Mouse (Mus musculus) myocyte (in vitro differentiated cells): ENCODE results near the gene Alox5ap. TPM values are rescaled to one million over a fixed set of nuclear protein-coding genes. Genes with fewer than 3 reads are reported as not detected.

Experiments
- H3K27me3 ChIP-seq: one replicate; pipeline ENCODE4 v1.6.1; 2011; ENCODE audit not compliant: control insufficient read depth, insufficient read depth, insufficient read length
- H3K36me3 ChIP-seq: one replicate; pipeline ENCODE4 v1.6.1; 2011; ENCODE audit not compliant: control insufficient read depth, insufficient read depth
- H3K4me2 ChIP-seq: one replicate; pipeline ENCODE4 v1.6.1; 2011; ENCODE audit warnings: low read depth, control low read depth
- H3K4me3 ChIP-seq: one replicate; pipeline ENCODE4 v1.5.1; 2011; ENCODE audit warnings: mild to moderate bottlenecking, control low read depth, moderate library complexity
- H3K79me2 ChIP-seq: one replicate; pipeline ENCODE4 v1.6.1; 2011; ENCODE audit not compliant: control insufficient read depth, insufficient read depth
- H3ac ChIP-seq: one replicate; pipeline ENCODE4 v1.6.1; 2011; ENCODE audit not compliant: control insufficient read depth, insufficient read length
- CEBPB ChIP-seq: IDR thresholded peaks from 2 replicates; pipeline ENCODE4 v1.6.1; 2011; ENCODE audit warnings: mild to moderate bottlenecking, moderate library complexity; ENCODE audit not compliant: poor library complexity, insufficient read depth, severe bottlenecking
- E2F4 ChIP-seq: IDR thresholded peaks from one replicate; pipeline ENCODE4 v1.6.1; 2011; ENCODE audit warnings: mild to moderate bottlenecking, control low read depth, moderate library complexity; ENCODE audit not compliant: insufficient read depth
- MAX ChIP-seq: IDR thresholded peaks from one replicate; pipeline ENCODE4 v1.6.1; 2011; ENCODE audit warnings: low read depth, mild to moderate bottlenecking, control low read depth
- MYOD1 ChIP-seq, 3 experiments: IDR thresholded peaks; one replicate each; pipeline ENCODE4 v1.6.1; 2011; ENCODE audit warnings: control low read depth in 2 of 3, low read depth in 2 of 3, mild to moderate bottlenecking in 2 of 3, moderate library complexity in 1 of 3; ENCODE audit not compliant: insufficient read length in 2 of 3, control insufficient read depth in 1 of 3
- MYOG ChIP-seq, 3 experiments: IDR thresholded peaks; one replicate each; pipeline ENCODE4 v1.6.1; 2011; ENCODE audit warnings: control low read depth in 2 of 3, low read depth in 2 of 3, mild to moderate bottlenecking in 2 of 3; ENCODE audit not compliant: insufficient read length in 2 of 3, control insufficient read depth in 1 of 3, insufficient read depth in 1 of 3
- POLR2A ChIP-seq: IDR thresholded peaks from one replicate; pipeline ENCODE4 v1.6.1; 2011; ENCODE audit warnings: low read depth, mild to moderate bottlenecking, control low read depth, moderate library complexity; ENCODE audit not compliant: insufficient read length
- POLR2AphosphoS2 ChIP-seq: IDR thresholded peaks from one replicate; pipeline ENCODE4 v1.6.1; 2011; ENCODE audit warnings: low read depth, control low read depth; ENCODE audit not compliant: insufficient read length
- REST ChIP-seq: IDR thresholded peaks from one replicate; pipeline ENCODE4 v1.6.1; 2011; ENCODE audit warnings: mild to moderate bottlenecking, control low read depth, moderate library complexity; ENCODE audit not compliant: insufficient read depth, insufficient read length
- SRF ChIP-seq: IDR thresholded peaks from one replicate; pipeline ENCODE4 v1.6.1; 2011; ENCODE audit warnings: low read depth; ENCODE audit not compliant: control insufficient read depth, insufficient read length
- TCF12 ChIP-seq: IDR thresholded peaks from one replicate; pipeline ENCODE4 v1.6.1; 2011; ENCODE audit warnings: mild to moderate bottlenecking, control low read depth; ENCODE audit not compliant: poor library complexity, insufficient read depth, severe bottlenecking
- TCF3 ChIP-seq: IDR thresholded peaks from one replicate; pipeline ENCODE4 v1.6.1; 2011; ENCODE audit warnings: low read depth, control low read depth; ENCODE audit not compliant: insufficient read length
- USF1 ChIP-seq: IDR thresholded peaks from one replicate; pipeline ENCODE4 v1.6.1; 2011; ENCODE audit warnings: low read depth, mild to moderate bottlenecking, control low read depth, moderate library complexity
- polyA plus RNA-seq: library from polyadenylated mRNA; unstranded; fragments of >200 nt; fragmentation: generic; extraction: Trizol; gene quantifications from one replicate; pipeline ENCODE4 v1.2.1, GENCODE M21; 2012; ENCODE audit warnings: missing spikeins

The Alox5ap gene
- polyA plus RNA-seq, 1 experiment = 28.8 TPM

DNA sequence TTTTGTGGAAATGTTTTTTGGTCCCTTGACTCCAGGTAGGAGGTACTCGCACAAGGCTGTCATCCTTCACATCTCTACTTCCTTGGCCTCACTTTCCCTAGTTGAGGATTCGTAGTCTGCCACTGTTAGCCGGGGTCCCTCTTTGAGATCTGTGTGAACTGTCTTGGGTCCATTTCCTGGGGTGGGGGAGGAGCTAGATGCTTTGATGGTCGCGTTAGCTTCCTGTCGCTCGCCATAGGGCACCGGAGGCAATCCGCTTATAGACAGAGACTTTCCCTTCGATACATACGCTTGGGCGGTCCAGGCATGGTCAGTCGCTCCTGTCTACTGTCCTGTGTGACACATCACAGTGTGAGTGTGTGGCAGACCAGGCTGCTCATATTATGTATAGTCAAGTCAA lies 60.2 kb downstream of the Alox5ap start:
- Histone ChIP-seq H3K4me2 (no peak overlapping the region), H3ac (no peak overlapping the region), H3K27me3 (no peaks in the 10 kb centered on the region), H3K36me3 (no peaks in the 10 kb centered on the region), H3K4me3 (no peak overlapping the region), H3K79me2 (no peaks in the 10 kb centered on the region)
- no peak for TF ChIP-seq SRF
- no peak for TF ChIP-seq CEBPB
- TF ChIP-seq POLR2A = no peak
- TF ChIP-seq USF1 = no peak
- no peak for TF ChIP-seq MYOD1 (IDR thresholded peaks at IDR 0.05; ENCODE audit: control insufficient read depth in 1 of 3, insufficient read length in 2 of 3, low read depth in 2 of 3)

DNA sequence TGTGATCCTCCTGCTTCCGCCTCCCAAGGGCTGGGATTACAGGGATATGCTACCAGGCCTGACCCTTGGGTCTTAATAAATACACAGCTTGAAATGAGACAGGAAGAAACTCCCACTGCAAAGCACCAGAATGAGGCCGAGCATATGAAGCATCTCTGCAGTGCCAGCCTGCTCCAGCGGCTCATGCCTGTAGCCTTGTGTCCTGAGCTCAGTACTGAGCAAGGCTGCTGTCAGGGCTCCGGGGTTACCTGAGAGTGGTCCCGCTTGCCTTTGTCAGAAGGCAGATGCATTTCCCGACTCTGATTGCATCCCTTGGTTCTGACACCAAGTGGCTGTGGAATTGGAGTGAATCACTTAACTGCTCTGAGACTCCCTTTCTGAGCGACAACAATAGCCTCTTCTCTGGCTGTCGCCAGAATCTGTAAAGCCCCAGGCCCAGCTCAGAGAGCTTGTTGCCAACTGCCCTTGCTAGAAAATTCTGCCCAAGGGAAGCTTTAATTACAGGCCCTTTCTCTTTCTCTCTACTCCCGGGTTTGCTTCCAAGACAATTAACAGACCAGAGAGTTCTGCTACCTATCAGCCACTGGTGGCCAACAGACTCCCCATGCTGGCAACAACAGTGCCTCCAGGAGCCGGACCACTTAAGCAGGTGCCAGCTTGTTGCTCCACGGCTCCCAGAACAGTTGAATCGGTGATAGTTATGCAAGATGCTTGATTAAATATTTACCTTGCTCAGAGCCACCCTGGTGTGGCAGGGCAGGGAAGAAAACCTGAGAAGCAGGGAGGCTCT lies 64.7 kb downstream of the Alox5ap start:
- no peak overlapping the region for H3K4me3 ChIP-seq
- no peak for TF ChIP-seq E2F4
- TF ChIP-seq POLR2AphosphoS2 = no peak
- TF ChIP-seq POLR2A = no peak
- TF ChIP-seq TCF3 = no peak
- no peak for TF ChIP-seq TCF12
- TF ChIP-seq MYOD1 (IDR thresholded peaks at IDR 0.05; ENCODE audit: control insufficient read depth in 1 of 3, insufficient read length in 2 of 3, low read depth in 2 of 3) = no peak
- no peak for TF ChIP-seq REST
- TF ChIP-seq MYOG (IDR thresholded peaks at IDR 0.05; ENCODE audit: control insufficient read depth in 1 of 3, insufficient read depth in 1 of 3, insufficient read length in 2 of 3, low read depth in 2 of 3) = no peak
- TF ChIP-seq SRF = no peak
- H3ac ChIP-seq = no peak overlapping the region
- H3K79me2 ChIP-seq = no peaks in the 10 kb centered on the region
- no peaks in the 10 kb centered on the region for H3K36me3 ChIP-seq
- H3K4me2 ChIP-seq = no peak overlapping the region
- H3K27me3 ChIP-seq = no peaks in the 10 kb centered on the region

DNA sequence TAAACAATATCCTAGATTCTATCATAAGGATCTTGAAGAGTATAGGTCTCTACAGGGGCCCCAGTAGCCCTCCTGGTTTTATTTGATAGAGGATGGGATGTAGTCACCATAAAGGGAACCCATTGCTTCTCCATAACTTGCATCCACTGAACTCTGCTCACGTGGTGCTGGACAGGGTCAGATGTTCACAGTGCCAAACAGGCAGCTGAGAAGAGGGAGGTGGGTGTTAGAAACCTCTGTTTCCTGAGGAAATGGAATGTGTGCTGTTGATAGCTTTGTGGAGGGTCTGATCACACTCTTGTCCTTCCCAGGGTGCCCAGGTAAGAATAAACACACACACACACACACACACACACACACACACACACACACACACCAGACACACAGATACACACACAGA lies 66.0 kb downstream of the Alox5ap start:
- H3K27me3 ChIP-seq = no peaks in the 10 kb centered on the region
- H3K4me3 ChIP-seq = no peak overlapping the region
- no peak for TF ChIP-seq POLR2A
- peak; percentile 5 for TF ChIP-seq USF1

DNA sequence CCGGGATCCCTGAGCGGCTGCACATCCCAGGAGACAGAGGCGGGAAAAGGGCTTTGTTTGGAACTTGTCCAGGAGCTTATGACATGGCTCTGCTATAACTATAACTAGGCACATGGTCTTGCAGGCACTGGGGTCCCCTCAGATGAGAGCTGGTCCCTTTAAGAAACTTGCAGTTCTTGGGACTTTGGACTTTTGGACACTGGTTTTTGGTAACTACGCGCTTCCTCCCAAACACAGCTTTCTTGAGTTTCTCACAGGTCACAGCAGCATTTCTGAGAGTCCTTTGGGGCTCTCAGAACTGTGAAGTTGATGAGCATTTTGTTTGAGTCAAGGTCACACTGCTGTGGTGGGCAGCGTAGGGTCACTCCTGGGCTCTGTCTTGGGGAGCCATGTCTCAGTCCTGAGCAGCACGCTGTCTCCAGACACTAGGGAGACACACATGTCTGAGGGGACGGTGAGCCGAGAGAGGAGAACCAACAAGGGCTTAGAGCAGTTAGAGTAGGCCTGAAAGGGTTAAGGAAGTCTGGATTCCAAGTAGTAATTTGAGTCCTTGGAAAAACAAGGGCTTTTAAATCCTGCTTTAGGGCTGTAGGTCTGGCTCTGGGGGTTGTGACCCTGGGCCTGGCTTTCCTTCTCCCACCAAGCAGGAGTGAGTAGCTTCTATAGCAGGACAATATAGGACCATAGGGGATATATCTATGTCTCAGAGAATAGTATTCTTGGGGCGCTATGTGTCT lies 67.0 kb downstream of the Alox5ap start:
- Histone ChIP-seq H3K4me3 (no peak overlapping the region), H3K27me3 (no peaks in the 10 kb centered on the region), H3ac (no peak overlapping the region), H3K36me3 (no peaks in the 10 kb centered on the region), H3K4me2 (no peak overlapping the region), H3K79me2 (no peaks in the 10 kb centered on the region)
- no peak for TF ChIP-seq POLR2A
- TF ChIP-seq POLR2AphosphoS2 = no peak
- no peak for TF ChIP-seq REST
- TF ChIP-seq TCF3 = no peak
- TF ChIP-seq E2F4 = no peak
- no peak for TF ChIP-seq SRF
- TF ChIP-seq USF1 = no peak
- TF ChIP-seq TCF12 = no peak
- no peak for TF ChIP-seq MYOD1 (IDR thresholded peaks at IDR 0.05; ENCODE audit: control insufficient read depth in 1 of 3, insufficient read length in 2 of 3, low read depth in 2 of 3)
- TF ChIP-seq MYOG (IDR thresholded peaks at IDR 0.05; ENCODE audit: control insufficient read depth in 1 of 3, insufficient read depth in 1 of 3, insufficient read length in 2 of 3, low read depth in 2 of 3) = no peak
- no peak for TF ChIP-seq MAX
- no peak for TF ChIP-seq CEBPB

More for the DNA sequence above, 66.0 kb downstream of the Alox5ap start:
- H3K79me2 ChIP-seq = no peaks in the 10 kb centered on the region
- no peaks in the 10 kb centered on the region for H3K36me3 ChIP-seq
- no peak overlapping the region for H3K4me2 ChIP-seq
- no peak overlapping the region for H3ac ChIP-seq

DNA sequence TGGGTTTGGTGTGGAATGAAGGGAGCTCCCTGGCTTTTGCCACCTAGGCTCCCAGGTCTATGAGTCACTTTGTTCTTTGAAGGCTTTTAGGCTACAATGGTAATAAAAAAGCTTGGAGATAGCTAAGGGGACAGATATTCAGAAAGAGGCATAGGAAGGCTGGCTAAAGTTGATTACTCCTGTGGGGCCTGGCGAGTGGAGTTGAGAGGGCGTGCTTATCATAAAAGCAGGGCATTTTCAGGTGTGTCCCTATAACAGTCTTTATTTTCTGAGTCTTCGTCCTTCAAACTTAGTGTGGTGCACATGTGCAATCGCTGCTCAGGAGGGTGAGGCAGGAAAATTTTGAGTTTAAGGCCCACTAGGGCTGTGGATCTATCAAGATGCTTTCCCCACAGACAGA lies 68.2 kb downstream of the Alox5ap start:
- no peak overlapping the region for H3K4me2 ChIP-seq
- H3K36me3 ChIP-seq = no peaks in the 10 kb centered on the region
- no peaks in the 10 kb centered on the region for H3K27me3 ChIP-seq
- no peak overlapping the region for H3K4me3 ChIP-seq
- no peak for TF ChIP-seq MAX
- TF ChIP-seq REST = no peak
- no peak for TF ChIP-seq CEBPB
- no peak for TF ChIP-seq POLR2A
- TF ChIP-seq SRF = no peak
- no peak for TF ChIP-seq TCF12
- no peak for TF ChIP-seq TCF3
- no peak for TF ChIP-seq USF1
- no peak for TF ChIP-seq MYOG (IDR thresholded peaks at IDR 0.05; ENCODE audit: control insufficient read depth in 1 of 3, insufficient read depth in 1 of 3, insufficient read length in 2 of 3, low read depth in 2 of 3)
- TF ChIP-seq E2F4 = no peak
- no peak for TF ChIP-seq MYOD1 (IDR thresholded peaks at IDR 0.05; ENCODE audit: control insufficient read depth in 1 of 3, insufficient read length in 2 of 3, low read depth in 2 of 3)
- no peak for TF ChIP-seq POLR2AphosphoS2
- H3K79me2 ChIP-seq = no peaks in the 10 kb centered on the region
- no peak overlapping the region for H3ac ChIP-seq
